Mouse (Mus musculus) urinary bladder, postnatal 36 days (tissue): ENCODE data around the gene Olfr680-ps1.
"Not testable (repeated sequence)": the region's sequence is repeated elsewhere in the genome, so short reads cannot be mapped to it uniquely, and the experiment has no call there.

Source experiments
- DNase-seq, 2 experiments: peaks; one replicate each; pipeline ENCODE4 v3.0.0; 2022; ENCODE audit warnings: low spot score in 2 of 2, mixed read lengths in 1 of 2

Olfr680-ps1 gene

DNA sequence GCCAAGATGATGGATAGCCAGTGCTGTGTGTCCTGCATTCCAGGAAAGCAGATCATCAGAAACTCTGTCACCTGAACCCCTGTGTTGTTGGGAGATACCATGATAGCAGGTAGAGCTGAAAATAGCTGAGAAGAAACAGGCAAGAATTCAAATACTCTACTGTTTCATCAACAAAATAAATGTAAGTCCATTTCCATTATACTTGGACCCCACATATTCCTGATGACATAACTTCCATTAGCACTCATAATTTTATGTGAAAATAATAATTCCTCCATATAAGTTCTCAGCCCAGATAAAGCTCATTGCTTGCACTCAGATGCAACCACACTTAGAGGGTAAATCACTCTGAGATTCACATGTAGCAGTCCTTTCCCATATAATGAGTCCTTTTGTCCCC, at the start of gene Olfr680-ps1:
TSS of gene Olfr680-ps1 (minus strand) at position 101 of the 400 bp plus-strand sequence.
- not testable (repeated sequence) for DNase-seq

DNA sequence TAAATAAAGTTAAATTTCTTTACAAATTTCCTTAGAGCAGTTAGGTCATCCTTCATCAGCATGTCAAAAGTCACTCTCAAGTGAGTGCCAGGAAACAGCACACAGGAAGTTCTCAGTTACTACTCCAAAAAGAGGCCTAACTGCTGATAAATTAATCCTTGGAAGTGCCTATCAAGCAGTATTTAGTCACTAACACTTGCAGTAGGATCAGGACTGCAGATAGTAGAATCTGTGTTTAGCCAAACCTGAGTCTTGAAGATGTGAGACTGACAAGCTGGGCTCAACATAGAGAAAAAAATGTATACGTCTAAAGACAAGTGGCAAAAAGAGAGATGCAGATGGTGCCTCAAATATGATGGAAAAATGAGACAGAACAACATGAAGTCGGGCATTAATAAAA, 48.7 kb upstream of the Olfr680-ps1 start:
- no peak for DNase-seq

DNA sequence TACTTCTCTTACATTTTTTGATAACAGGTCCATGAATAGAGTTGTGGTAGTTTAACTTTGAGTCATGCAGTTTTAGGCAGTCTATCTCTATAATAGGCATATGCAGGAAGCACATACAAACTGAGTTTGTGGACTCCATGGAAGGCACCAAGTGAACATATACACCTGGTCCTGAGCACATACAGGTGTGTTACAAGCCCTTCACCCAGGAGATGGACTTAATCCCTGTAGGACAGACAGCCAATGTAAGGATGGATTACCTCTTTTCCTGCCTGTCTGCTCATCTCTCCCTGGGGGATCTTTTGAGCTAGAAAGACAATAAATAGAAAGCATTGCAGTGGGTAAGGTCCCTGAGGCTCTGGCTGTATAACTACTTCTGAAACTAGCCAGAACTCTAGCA, 23.9 kb upstream of the Olfr680-ps1 start, which contains the start of gene Olfr681:
TSS of gene Olfr681 (plus strand) at position 301 of the 400 bp plus-strand sequence.
- no peak for DNase-seq

DNA sequence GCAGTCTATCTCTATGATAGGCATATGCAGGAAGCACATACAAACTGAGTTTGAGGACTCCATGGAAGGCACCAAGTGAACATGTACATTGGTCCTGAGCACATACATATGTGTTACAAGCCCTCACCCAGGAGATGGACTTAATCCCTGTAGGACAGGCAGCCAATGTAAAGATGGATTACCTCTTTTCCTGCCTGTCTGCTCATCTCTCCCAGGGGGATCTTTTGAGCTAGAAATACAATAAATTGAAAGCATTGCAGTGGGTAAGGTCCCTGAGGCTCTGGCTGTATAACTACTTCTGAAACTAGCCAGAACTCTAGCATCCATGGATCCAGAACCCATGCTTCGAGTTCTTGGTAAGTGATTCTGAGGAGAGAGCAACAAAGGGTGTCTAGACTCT, 11.7 kb downstream of the Olfr680-ps1 start, which contains the start of gene Olfr679:
TSS of gene Olfr679 (plus strand) at position 301 of the 400 bp plus-strand sequence.
- no peak for DNase-seq

DNA sequence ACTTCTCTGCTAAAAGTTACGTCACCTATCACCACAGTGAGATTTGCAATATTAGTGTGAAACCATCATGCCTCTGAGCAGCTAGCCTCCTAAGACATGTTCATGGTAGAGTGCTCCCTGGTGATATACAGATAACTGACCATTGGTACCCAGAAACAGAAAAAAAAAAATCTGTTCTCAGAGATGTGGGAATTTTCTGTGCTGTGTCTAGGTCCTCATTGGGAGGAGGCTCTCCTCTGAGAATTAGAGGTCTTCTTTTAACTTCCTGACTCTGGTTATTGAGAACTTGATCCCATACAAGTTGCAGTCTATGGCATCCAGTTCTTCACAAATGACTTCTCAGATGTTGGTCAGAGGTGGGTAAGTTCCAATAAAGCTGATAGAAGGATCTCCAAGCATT, 28.4 kb downstream of the Olfr680-ps1 start, which contains the start of gene Olfr678:
TSS of gene Olfr678 (plus strand) at position 301 of the 400 bp plus-strand sequence.
- DNase-seq, result no peak

DNA sequence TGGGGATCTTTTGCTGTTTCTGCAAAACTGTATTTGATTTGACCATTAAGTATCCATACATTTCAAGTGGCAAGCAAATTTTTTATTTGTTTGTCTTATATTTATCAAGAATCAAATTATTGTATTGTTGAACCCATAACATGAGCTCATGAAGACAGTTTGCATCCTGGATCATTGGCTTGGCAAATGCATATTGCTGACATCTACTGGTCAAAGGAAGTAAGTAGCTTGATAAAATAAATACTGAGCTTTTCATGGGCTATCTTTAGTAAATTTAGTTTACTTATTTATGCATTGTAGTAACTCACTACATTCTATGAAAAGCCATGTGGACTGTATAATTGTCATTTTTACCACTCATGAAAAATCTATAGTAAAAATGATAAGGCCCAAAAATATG, 33.7 kb downstream of the Olfr680-ps1 start:
- DNase-seq, result no peak
